Mouse (Mus musculus) naive thymus-derived CD4-positive, alpha-beta T cell, adult 2 months (primary cell): Measurements from ENCODE around the gene Socs1.

Source experiments
- DNase-seq: peaks from one replicate; pipeline ENCODE4 v3.0.0-alpha.2; 2011; ENCODE audit warnings: low read depth

The Socs1 gene

GRCm38 (mm10) chr16:10786782-10787547, 1.6 kb upstream of the Socs1 start:
- peak; percentile 46 for DNase-seq

GRCm38 (mm10) chr16:10786288-10786687, 952 bp upstream of the Socs1 start:
- peak; percentile 95 for DNase-seq

GRCm38 (mm10) chr16:10784793-10785370, 454 bp downstream of the Socs1 start:
- DNase-seq: peak; percentile 97

GRCm38 (mm10) chr16:10783883-10784792, 1.2 kb downstream of the Socs1 start:
- peak; percentile 74 for DNase-seq

GRCm38 (mm10) chr16:10783451-10783850, 1.9 kb downstream of the Socs1 start:
- DNase-seq: no peak

GRCm38 (mm10) chr16:10783152-10783434, 2.2 kb downstream of the Socs1 start:
- DNase-seq: peak; percentile 57

- peak; percentile 42 for DNase-seq
These were observed 2.8 kb downstream of the Socs1 start for GRCm38 (mm10) chr16:10782377-10783151.

GRCm38 (mm10) chr16:10781862-10782371, 3.4 kb downstream of the Socs1 start:
- peak; percentile 60 for DNase-seq

GRCm38 (mm10) chr16:10780631-10781120, 4.7 kb downstream of the Socs1 start:
- no peak for DNase-seq

- no peak for DNase-seq
These were observed 7.7 kb downstream of the Socs1 start for GRCm38 (mm10) chr16:10777579-10778160.

- no peak for DNase-seq
These were observed 9.0 kb downstream of the Socs1 start for GRCm38 (mm10) chr16:10776322-10776721.

GRCm38 (mm10) chr16:10774726-10775125, 10.6 kb downstream of the Socs1 start:
- peak; percentile 42 for DNase-seq

- DNase-seq: peak; percentile 37
These were observed 11.8 kb downstream of the Socs1 start for GRCm38 (mm10) chr16:10773543-10773942.

- peak; percentile 93 for DNase-seq
These were observed 13.4 kb downstream of the Socs1 start for GRCm38 (mm10) chr16:10771769-10772510.

- DNase-seq: peak; percentile 56
These were observed 14.6 kb downstream of the Socs1 start for GRCm38 (mm10) chr16:10770531-10771325.

- peak; percentile 76 for DNase-seq
These were observed 15.7 kb downstream of the Socs1 start for GRCm38 (mm10) chr16:10769661-10770060.

GRCm38 (mm10) chr16:10768821-10769220, 16.5 kb downstream of the Socs1 start:
- peak; percentile 41 for DNase-seq

GRCm38 (mm10) chr16:10767158-10767557, 18.2 kb downstream of the Socs1 start:
- peak; percentile 93 for DNase-seq

- no peak for DNase-seq
These were observed 21.0 kb downstream of the Socs1 start for GRCm38 (mm10) chr16:10764323-10764722.
